Mouse (Mus musculus) embryonic facial prominence, embryonic 10.5 days (tissue): ENCODE results near the gene Memo1. TPM values are rescaled to one million over a fixed set of nuclear protein-coding genes. Genes with fewer than 3 reads are reported as not detected.

Experiments
- DNase-seq: peaks from one replicate; pipeline ENCODE4 v3.0.0-alpha.2; 2017; ENCODE audit warnings: low spot score
- H3K27ac ChIP-seq: fragments of 300-500 bp; sonication (generic); replicated peaks from 2 replicates; pipeline ENCODE4 v1.5.1; 2016; ENCODE audit warnings: mild to moderate bottlenecking
- H3K27me3 ChIP-seq: fragments of 300-500 bp; sonication (generic); replicated peaks from 2 replicates; pipeline ENCODE4 v1.6.1; 2016; ENCODE audit warnings: low read depth, mild to moderate bottlenecking; ENCODE audit not compliant: poor library complexity, severe bottlenecking
- H3K36me3 ChIP-seq: fragments of 300-500 bp; sonication (generic); replicated peaks from 2 replicates; pipeline ENCODE4 v1.6.1; 2016; ENCODE audit warnings: mild to moderate bottlenecking, moderate library complexity
- H3K4me1 ChIP-seq: fragments of 300-500 bp; sonication (generic); 2 replicates; pipeline ENCODE4 v1.6.1; 2016
- H3K4me3 ChIP-seq: fragments of 300-500 bp; sonication (generic); 2 replicates; pipeline ENCODE4 v1.5.1; 2016; ENCODE audit warnings: mild to moderate bottlenecking, moderate library complexity
- H3K9me3 ChIP-seq: fragments of 300-500 bp; sonication (generic); 2 replicates; pipeline ENCODE4 v1.6.1; 2016; ENCODE audit warnings: mild to moderate bottlenecking
- WGBS: fragments of 180-500 bp; shearing (Covaris S2); methylation state at CpG from one replicate; pipeline ENCODE4 v1.1.7; 2016; 5-methylcytosine and 5-hydroxymethylcytosine counted together
- polyA plus RNA-seq: library from polyadenylated mRNA; unstranded; fragments of >200 nt; fragmentation: Nextera tagmentation; extraction: Ambion mirVana; gene quantifications from 2 replicates; pipeline ENCODE4 v1.2.1, GENCODE M21; 2016

The Memo1 gene
- polyA plus RNA-seq, 1 experiment from 2014 or later = 94.8 TPM

DNA sequence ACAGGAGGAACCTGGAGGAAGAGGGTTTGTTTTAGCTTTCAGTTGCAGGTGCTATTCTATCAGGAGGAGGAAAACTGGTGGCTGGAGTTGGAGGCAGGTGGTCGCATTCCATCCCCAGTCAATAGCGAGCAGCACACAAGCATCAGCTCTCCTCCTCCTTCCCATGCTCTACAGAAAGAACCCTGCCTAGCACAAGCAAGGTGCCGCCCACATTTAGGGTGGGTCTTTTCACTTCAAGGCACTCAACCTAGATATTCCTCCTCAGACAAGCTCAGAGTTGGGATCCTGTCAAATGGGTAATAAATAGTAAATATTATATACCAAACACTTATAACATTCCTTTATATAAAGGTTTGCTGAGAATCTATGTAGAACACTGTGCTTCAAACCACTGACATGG, 5.1 kb downstream of the Memo1 start:
- H3K27ac ChIP-seq = no peak overlapping the region
- peaks cover 33% of the 10 kb centered on the region for H3K4me1 ChIP-seq
- WGBS = 84% methylated on average over 3 of the region's 3 CpGs
- H3K4me3 ChIP-seq = no peak overlapping the region
- no peak for DNase-seq
- no peaks in the 10 kb centered on the region for H3K27me3 ChIP-seq
- peaks cover 18% of the 10 kb centered on the region for H3K36me3 ChIP-seq
- no peaks in the 10 kb centered on the region; the same call in 1 of the 2 replicates for H3K9me3 ChIP-seq

GRCm38 (mm10) chr17:74288626-74289025, 6.7 kb downstream of the Memo1 start:
- Histone ChIP-seq H3K36me3 (peaks cover 18% of the 10 kb centered on the region), H3K4me3 (no peak overlapping the region), H3K27me3 (no peaks in the 10 kb centered on the region), H3K9me3 (no peaks in the 10 kb centered on the region; the same call in 1 of the 2 replicates), H3K27ac (no peak overlapping the region), H3K4me1 (peaks cover 33% of the 10 kb centered on the region)
- DNase-seq = no peak
- 93% methylated on average over 2 of the region's 2 CpGs for WGBS

- Histone ChIP-seq H3K36me3 (peaks cover 21% of the 10 kb centered on the region), H3K4me1 (peaks cover 12% of the 10 kb centered on the region), H3K4me3 (no peak overlapping the region), H3K27ac (no peak overlapping the region), H3K9me3 (no peaks in the 10 kb centered on the region; the same call in 1 of the 2 replicates), H3K27me3 (no peaks in the 10 kb centered on the region)
- DNase-seq = no peak
- WGBS = 88% methylated on average over 4 of the region's 4 CpGs
These were observed 9.1 kb downstream of the Memo1 start for GRCm38 (mm10) chr17:74286140-74286730.

GRCm38 (mm10) chr17:74285730-74286129, 9.6 kb downstream of the Memo1 start:
- Histone ChIP-seq H3K27ac (no peak overlapping the region), H3K36me3 (peaks cover 26% of the 10 kb centered on the region), H3K4me3 (no peak overlapping the region), H3K9me3 (no peaks in the 10 kb centered on the region; the same call in 1 of the 2 replicates), H3K4me1 (peaks cover 7% of the 10 kb centered on the region), H3K27me3 (no peaks in the 10 kb centered on the region)
- 76% methylated on average over 2 of the region's 2 CpGs for WGBS
- no peak for DNase-seq

GRCm38 (mm10) chr17:74284397-74285115, 10.8 kb downstream of the Memo1 start:
- no peak overlapping the region for H3K4me3 ChIP-seq
- 91% methylated on average over 2 of the region's 2 CpGs for WGBS
- H3K36me3 ChIP-seq = peaks cover 32% of the 10 kb centered on the region
- no peaks in the 10 kb centered on the region for H3K4me1 ChIP-seq
- no peaks in the 10 kb centered on the region; the same call in 1 of the 2 replicates for H3K9me3 ChIP-seq
- no peak for DNase-seq
- no peak overlapping the region for H3K27ac ChIP-seq
- H3K27me3 ChIP-seq = no peaks in the 10 kb centered on the region

DNA sequence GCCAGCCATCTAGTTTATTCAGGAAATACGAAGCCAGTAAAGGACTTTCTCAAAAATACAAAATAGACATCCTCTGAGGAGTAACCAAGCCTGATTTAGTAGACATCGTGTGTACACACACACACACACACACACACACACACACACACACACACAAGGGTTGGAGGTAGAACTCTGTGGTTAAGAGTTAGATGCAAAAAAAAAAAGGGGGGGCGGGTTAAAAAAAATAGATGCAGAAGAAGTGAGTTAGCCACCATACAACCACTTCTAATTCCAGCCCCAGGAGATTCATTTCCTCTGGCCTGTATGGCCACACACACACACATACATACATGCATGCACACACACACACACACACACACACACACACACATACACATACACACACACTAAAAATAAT, 13.3 kb downstream of the Memo1 start:
- Histone ChIP-seq H3K9me3 (no peaks in the 10 kb centered on the region), H3K27me3 (no peaks in the 10 kb centered on the region)

DNA sequence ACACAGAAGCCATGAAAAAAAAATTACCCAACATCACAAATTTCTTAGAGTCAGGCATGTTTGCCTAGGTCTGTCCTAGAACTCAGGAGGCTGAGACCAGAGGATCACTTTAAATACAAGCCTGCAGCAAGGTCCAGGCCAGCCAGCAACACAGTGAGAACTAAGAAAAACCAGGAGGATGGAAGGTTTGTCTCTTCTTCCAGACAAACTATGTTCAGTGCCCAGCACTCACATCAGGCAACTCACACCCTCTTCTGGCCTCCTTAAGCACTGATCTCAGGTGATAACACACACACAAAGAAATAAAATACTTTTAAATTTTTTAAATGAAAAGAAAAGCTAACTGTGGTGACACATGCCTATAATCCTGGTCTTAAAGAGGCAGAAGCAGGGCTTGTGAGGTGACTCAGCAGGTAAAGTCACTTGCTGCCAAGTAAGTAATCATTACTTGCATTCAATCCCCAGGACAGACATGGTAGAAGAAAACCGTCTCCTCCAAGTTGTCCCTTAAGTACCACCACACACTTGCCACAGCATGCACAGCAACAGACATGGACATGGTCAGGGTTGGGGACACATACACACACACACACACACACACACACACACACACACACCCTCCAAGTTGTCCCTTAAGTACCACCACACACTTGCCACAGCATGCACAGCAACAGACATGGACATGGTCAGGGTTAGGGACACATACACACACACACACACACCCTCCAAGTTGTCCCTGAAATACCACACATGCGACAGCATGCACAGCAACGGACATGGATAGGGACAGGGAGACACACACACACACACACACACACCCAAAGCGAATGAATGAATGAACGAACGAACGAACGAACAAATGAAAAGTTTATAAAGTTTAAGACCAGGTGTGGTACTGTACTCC, 16.1 kb downstream of the Memo1 start:
- no peak overlapping the region for H3K4me3 ChIP-seq
- DNase-seq = no peak
- H3K27me3 ChIP-seq = no peaks in the 10 kb centered on the region
- peaks cover 30% of the 10 kb centered on the region for H3K36me3 ChIP-seq
- H3K4me1 ChIP-seq = no peaks in the 10 kb centered on the region
- WGBS = 94% methylated on average over 8 of the region's 8 CpGs
- H3K9me3 ChIP-seq = no peaks in the 10 kb centered on the region
- no peak overlapping the region for H3K27ac ChIP-seq

More for the DNA sequence above, 13.3 kb downstream of the Memo1 start:
- Histone ChIP-seq H3K27ac (no peak overlapping the region), H3K4me3 (no peak overlapping the region), H3K4me1 (no peaks in the 10 kb centered on the region), H3K36me3 (peaks cover 14% of the 10 kb centered on the region; the same call in 1 of the 2 replicates)
- 95% methylated on average over 3 of the region's 3 CpGs for WGBS
- no peak for DNase-seq

- H3K9me3 ChIP-seq = no peaks in the 10 kb centered on the region
- 93% methylated on average over 3 of the region's 3 CpGs for WGBS
- H3K4me3 ChIP-seq = no peak overlapping the region
- peaks cover 30% of the 10 kb centered on the region for H3K36me3 ChIP-seq
- no peaks in the 10 kb centered on the region for H3K27me3 ChIP-seq
- DNase-seq = no peak
- peaks cover 5% of the 10 kb centered on the region; the same call in 1 of the 2 replicates for H3K4me1 ChIP-seq
- no peak overlapping the region for H3K27ac ChIP-seq
These were observed 20.9 kb downstream of the Memo1 start for GRCm38 (mm10) chr17:74274471-74274870.

DNA sequence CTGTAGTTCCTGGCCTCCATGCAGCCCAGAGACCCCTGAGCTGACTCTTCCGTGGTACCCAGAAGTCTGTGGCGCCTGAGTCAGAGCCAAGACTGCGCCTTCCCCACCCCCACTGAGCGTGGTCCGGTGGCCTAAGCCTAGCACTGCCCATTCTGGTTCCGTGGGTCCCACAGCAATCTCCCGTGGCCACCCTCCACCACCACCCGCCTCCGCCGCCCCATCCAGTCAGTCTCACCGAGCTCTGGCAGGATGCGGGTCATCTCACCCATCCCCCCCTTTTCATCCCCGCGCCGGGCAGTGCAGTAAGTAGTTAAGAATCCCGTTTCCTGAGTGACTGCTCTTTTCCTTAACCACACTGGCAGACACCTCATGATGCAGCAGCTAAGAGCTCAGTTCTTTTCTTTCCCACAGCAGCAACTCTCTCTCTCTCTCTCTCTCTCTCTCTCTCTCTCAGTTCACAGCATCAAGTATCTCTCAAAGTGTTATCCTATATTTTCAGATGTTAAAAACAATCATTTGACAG, 22.6 kb downstream of the Memo1 start:
- WGBS = 82% methylated on average over 16 of the region's 16 CpGs
- H3K9me3 ChIP-seq = no peaks in the 10 kb centered on the region
- no peaks in the 10 kb centered on the region for H3K27me3 ChIP-seq
- no peak overlapping the region for H3K4me3 ChIP-seq
- no peak overlapping the region for H3K27ac ChIP-seq
- H3K4me1 ChIP-seq = peaks cover 5% of the 10 kb centered on the region; the same call in 1 of the 2 replicates
- no peak for DNase-seq
- H3K36me3 ChIP-seq = peaks cover 42% of the 10 kb centered on the region

- Histone ChIP-seq H3K27me3 (no peaks in the 10 kb centered on the region), H3K9me3 (no peaks in the 10 kb centered on the region), H3K4me1 (peaks cover 5% of the 10 kb centered on the region; the same call in 1 of the 2 replicates), H3K36me3 (peaks cover 43% of the 10 kb centered on the region), H3K4me3 (no peak overlapping the region), H3K27ac (no peak overlapping the region)
- WGBS = 93% methylated on average over 3 of the region's 3 CpGs
- DNase-seq = no peak
These were observed 23.6 kb downstream of the Memo1 start for GRCm38 (mm10) chr17:74271541-74272268.

GRCm38 (mm10) chr17:74270205-74270604, 25.1 kb downstream of the Memo1 start:
- no peak for DNase-seq
- H3K27me3 ChIP-seq = no peaks in the 10 kb centered on the region
- 86% methylated on average over 2 of the region's 2 CpGs for whole genome bisulfite sequencing
- H3K27ac ChIP-seq = no peak overlapping the region
- peaks cover 32% of the 10 kb centered on the region for H3K36me3 ChIP-seq
- no peak overlapping the region for H3K4me3 ChIP-seq
- peaks cover 13% of the 10 kb centered on the region for H3K4me1 ChIP-seq
- H3K9me3 ChIP-seq = no peaks in the 10 kb centered on the region
